Mouse (Mus musculus) forebrain, embryonic 13.5 days (tissue): ENCODE measurements around the gene Speg. TPM values are rescaled to one million over a fixed set of nuclear protein-coding genes. Genes with fewer than 3 reads are reported as not detected.

ENCODE experiments used
- ATAC-seq: fragments of 200-750 bp; cut with Nextera tagmentation; 2 replicates; pipeline ENCODE4 v1.8.0; 2017
- H3K27ac ChIP-seq: fragments of 300-500 bp; sonication (generic); 2 replicates; pipeline ENCODE4 v1.5.1; 2015; ENCODE audit warnings: inconsistent platforms, mild to moderate bottlenecking, moderate library complexity
- H3K27me3 ChIP-seq: fragments of 300-500 bp; sonication (generic); 2 replicates; pipeline ENCODE4 v1.6.1; 2015; ENCODE audit warnings: mild to moderate bottlenecking, inconsistent platforms
- H3K36me3 ChIP-seq: fragments of 300-500 bp; sonication (generic); 2 replicates; pipeline ENCODE4 v1.6.1; 2015; ENCODE audit warnings: mild to moderate bottlenecking, inconsistent platforms; ENCODE audit not compliant: poor library complexity, severe bottlenecking
- H3K4me1 ChIP-seq: fragments of 300-500 bp; sonication (generic); 2 replicates; pipeline ENCODE4 v1.6.1; 2015; ENCODE audit warnings: inconsistent platforms
- H3K4me2 ChIP-seq: fragments of 300-500 bp; sonication (generic); 2 replicates; pipeline ENCODE4 v1.6.1; 2015; ENCODE audit warnings: inconsistent platforms, mild to moderate bottlenecking, moderate library complexity
- H3K4me3 ChIP-seq: fragments of 300-500 bp; sonication (generic); 2 replicates; pipeline ENCODE4 v1.5.1; 2015; ENCODE audit warnings: mild to moderate bottlenecking, inconsistent platforms
- H3K9ac ChIP-seq: fragments of 300-500 bp; sonication (generic); 2 replicates; pipeline ENCODE4 v1.6.1; 2015; ENCODE audit warnings: mild to moderate bottlenecking, inconsistent platforms
- H3K9me3 ChIP-seq: fragments of 300-500 bp; sonication (generic); replicated peaks from 2 replicates; pipeline ENCODE4 v1.6.1; 2016; ENCODE audit warnings: inconsistent platforms
- WGBS: fragments of 180-500 bp; shearing (Covaris S2); methylation state at CpG from one replicate; pipeline ENCODE4 v1.1.7; 2015; 5-methylcytosine and 5-hydroxymethylcytosine counted together
- polyA plus RNA-seq: library from polyadenylated mRNA; unstranded; fragments of >200 nt; fragmentation: Nextera tagmentation; extraction: Ambion mirVana; gene quantifications from 2 replicates; pipeline ENCODE4 v1.2.1, GENCODE M21; 2015

The Speg gene
- polyA plus RNA-seq, 1 experiment from 2014 or later: 7.6 TPM

- Histone ChIP-seq H3K27me3 (peaks cover 69% of the 10 kb centered on the region), H3K4me1 (peaks cover 18% of the 10 kb centered on the region), H3K9ac (no peak overlapping the region), H3K4me2 (no peak overlapping the region), H3K4me3 (no peak overlapping the region), H3K36me3 (no peaks in the 10 kb centered on the region), H3K27ac (no peak overlapping the region), H3K9me3 (no peaks in the 10 kb centered on the region)
- WGBS: 34% methylated on average over 10 of the region's 10 CpGs
- ATAC-seq: no peak
These were observed 50.8 kb downstream of the Speg start for GRCm38 (mm10) chr1:75425796-75426471.

DNA sequence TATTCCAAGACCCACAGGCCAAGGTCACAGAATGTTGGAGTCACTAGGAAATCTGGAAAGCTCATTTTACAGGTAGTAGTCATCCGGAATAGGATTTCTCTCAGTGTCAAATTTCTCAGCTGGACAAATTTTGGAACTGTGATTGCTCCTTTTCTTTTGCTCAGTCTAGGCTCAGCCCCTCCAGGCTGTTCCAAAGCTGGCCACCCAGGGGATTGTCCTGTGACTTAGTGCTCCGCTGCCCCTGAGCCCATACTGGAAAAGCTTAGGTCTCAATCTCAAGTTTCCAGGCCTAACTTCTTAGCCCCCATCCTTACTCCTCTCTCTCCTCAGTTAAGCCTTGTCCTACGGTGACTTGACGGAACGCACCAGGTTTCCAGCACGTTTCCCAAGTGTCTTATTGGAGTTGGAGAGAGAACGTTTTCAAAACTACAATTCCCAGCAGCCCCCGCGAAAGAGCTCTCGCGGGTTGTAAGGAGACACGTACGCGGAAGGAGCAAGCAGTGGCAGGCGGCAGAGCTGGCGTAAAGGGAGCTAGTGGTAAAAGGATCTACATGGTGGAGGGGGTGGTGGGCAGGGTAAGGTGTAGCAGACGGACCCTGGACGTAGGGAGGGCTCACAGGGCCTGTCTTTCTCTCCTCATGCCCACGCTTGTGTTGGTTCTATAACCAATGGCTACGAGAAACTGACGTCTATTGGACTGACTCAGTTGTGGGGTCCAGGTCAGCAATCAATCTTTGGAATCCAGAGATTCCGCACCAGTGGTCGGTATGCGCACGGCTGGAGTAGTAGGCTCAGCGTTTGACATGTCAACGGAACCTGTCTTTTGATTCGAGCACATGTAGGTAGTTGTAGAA is 60.6 kb downstream of the Speg start, which contains the start of gene Gmppa:
TSS of gene Gmppa (plus strand) at position 456 of the 854 bp plus-strand sequence.
- Histone ChIP-seq H3K27me3 (peaks cover 8% of the 10 kb centered on the region), H3K4me1 (peaks cover 14% of the 10 kb centered on the region), H3K9ac (peak within 1 kb of the TSS; percentile 77), H3K27ac (no peak within 1 kb of the TSS; the same call in 1 of the 2 replicates), H3K9me3 (no peaks in the 10 kb centered on the region), H3K4me2 (peak within 1 kb of the TSS; percentile 80), H3K36me3 (peaks cover 5% of the 10 kb centered on the region), H3K4me3 (peak within 1 kb of the TSS; percentile 57)
- WGBS: 7% methylated on average over 28 of the region's 28 CpGs
- ATAC-seq: peak; percentile 92

DNA sequence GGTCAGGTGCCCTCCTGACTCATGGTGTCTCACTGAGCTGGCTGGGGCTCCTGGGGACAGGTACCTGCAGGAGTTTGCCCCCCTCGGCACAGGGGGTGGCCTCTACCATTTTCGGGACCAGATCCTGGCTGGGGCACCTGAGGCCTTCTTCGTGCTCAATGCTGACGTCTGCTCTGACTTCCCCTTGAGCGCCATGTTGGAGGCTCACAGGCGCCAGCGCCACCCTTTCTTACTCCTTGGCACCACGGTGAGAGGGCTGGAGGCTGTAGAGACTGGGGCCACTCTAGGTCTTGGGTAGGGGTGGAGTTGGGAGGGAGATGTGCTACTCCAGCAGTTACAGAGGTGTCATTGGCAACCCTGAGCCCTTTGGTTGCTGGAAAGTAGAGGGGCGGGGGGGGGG is 63.7 kb downstream of the Speg start:
- WGBS: 79% methylated on average over 8 of the region's 9 CpGs
- peaks cover 32% of the 10 kb centered on the region for H3K4me1 ChIP-seq
- no peak overlapping the region for H3K4me2 ChIP-seq
- no peaks in the 10 kb centered on the region for H3K9me3 ChIP-seq
- no peak for ATAC-seq
- H3K27me3 ChIP-seq: no peaks in the 10 kb centered on the region
- no peak overlapping the region for H3K27ac ChIP-seq
- no peak overlapping the region for H3K4me3 ChIP-seq
- H3K36me3 ChIP-seq: peaks cover 13% of the 10 kb centered on the region
- no peak overlapping the region for H3K9ac ChIP-seq

GRCm38 (mm10) chr1:75440661-75441060 is 65.6 kb downstream of the Speg start:
- no peaks in the 10 kb centered on the region for H3K9me3 ChIP-seq
- peaks cover 13% of the 10 kb centered on the region for H3K36me3 ChIP-seq
- no peak overlapping the region for H3K27ac ChIP-seq
- no peak overlapping the region for H3K4me2 ChIP-seq
- no peak overlapping the region for H3K4me3 ChIP-seq
- no peak overlapping the region for H3K9ac ChIP-seq
- WGBS: 89% methylated on average over 7 of the region's 7 CpGs
- no peak for ATAC-seq
- peaks cover 48% of the 10 kb centered on the region for H3K4me1 ChIP-seq
- peaks cover 14% of the 10 kb centered on the region; the same call in 1 of the 2 replicates for H3K27me3 ChIP-seq

DNA sequence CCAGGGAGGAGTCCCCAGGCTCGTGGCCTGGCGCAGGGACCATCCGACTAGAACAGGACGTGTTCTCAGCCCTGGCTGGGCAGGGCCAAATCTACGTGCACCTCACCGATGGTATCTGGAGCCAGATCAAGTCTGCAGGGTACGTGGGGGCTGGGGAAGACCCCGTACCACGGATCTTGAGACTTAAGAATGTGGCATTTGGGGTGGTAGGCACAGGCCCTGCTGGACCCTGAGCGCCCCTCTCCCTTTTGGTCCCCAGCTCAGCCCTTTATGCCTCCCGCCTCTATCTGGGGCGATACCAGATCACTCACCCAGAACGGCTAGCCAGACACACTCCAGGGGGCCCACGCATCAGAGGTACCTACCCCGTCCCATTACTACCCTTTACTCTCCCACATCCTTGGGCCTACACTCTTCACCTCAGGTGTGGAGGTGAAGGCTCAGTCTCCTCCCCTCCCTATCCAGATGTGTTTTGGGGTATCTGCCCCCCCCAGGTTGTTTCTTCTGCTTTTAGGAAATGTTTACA is 66.4 kb downstream of the Speg start:
- 88% methylated on average over 15 of the region's 15 CpGs for WGBS
- Histone ChIP-seq H3K9me3 (no peaks in the 10 kb centered on the region), H3K27ac (no peak overlapping the region)

GRCm38 (mm10) chr1:75442171-75442570 is 67.1 kb downstream of the Speg start:
- WGBS: 78% methylated on average over 9 of the region's 9 CpGs
- H3K27me3 ChIP-seq: peaks cover 28% of the 10 kb centered on the region
- H3K4me1 ChIP-seq: peaks cover 52% of the 10 kb centered on the region
- no peaks in the 10 kb centered on the region for H3K9me3 ChIP-seq
- H3K9ac ChIP-seq: no peak overlapping the region
- no peak for ATAC-seq
- H3K27ac ChIP-seq: no peak overlapping the region
- H3K4me2 ChIP-seq: no peak overlapping the region
- no peak overlapping the region for H3K4me3 ChIP-seq
- H3K36me3 ChIP-seq: peaks cover 13% of the 10 kb centered on the region

More for the DNA sequence above, 66.4 kb downstream of the Speg start:
- peaks cover 51% of the 10 kb centered on the region for H3K4me1 ChIP-seq
- H3K4me3 ChIP-seq: no peak overlapping the region
- no peak overlapping the region for H3K4me2 ChIP-seq
- H3K36me3 ChIP-seq: peaks cover 13% of the 10 kb centered on the region
- peaks cover 22% of the 10 kb centered on the region; the same call in 1 of the 2 replicates for H3K27me3 ChIP-seq
- ATAC-seq: no peak
- no peak overlapping the region for H3K9ac ChIP-seq

- 24% methylated on average over 8 of the region's 8 CpGs for WGBS
- Histone ChIP-seq H3K27ac (peak overlapping the region; percentile 48), H3K9me3 (no peaks in the 10 kb centered on the region), H3K4me3 (no peak overlapping the region), H3K4me2 (peak overlapping the region; percentile 17; the same call in 1 of the 2 replicates), H3K36me3 (peaks cover 13% of the 10 kb centered on the region), H3K9ac (peak overlapping the region; percentile 45; the same call in 1 of the 2 replicates), H3K27me3 (peaks cover 34% of the 10 kb centered on the region), H3K4me1 (peaks cover 59% of the 10 kb centered on the region)
- ATAC-seq: no peak
These were observed 67.7 kb downstream of the Speg start for GRCm38 (mm10) chr1:75442811-75443210.

GRCm38 (mm10) chr1:75443247-75444024 is 68.3 kb downstream of the Speg start:
- WGBS: 13% methylated on average over 13 of the region's 13 CpGs
- peak overlapping the region; percentile 17 for H3K4me2 ChIP-seq
- peaks cover 65% of the 10 kb centered on the region for H3K4me1 ChIP-seq

DNA sequence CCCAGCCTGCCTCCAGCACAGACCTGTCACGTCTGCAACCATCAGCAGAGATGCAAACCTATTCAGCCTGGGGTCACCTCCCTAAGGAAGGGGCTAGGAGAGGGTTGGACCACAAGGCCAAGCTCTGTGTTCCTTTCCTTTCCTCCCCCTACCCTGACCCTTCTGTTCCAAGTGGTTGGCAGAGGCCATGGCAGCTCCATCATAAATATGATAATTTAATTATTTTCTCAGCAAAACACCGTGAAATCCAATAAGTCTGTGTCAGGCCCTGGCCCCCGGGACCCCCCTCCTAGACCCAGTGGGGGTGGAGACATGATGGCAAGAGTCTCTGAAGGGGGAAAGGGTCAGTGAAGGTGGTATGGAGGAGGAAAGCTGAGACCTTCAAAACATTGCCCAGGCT is 69.1 kb downstream of the Speg start:
- Histone ChIP-seq H3K4me1 (peaks cover 73% of the 10 kb centered on the region), H3K27ac (no peak overlapping the region; the same call in 1 of the 2 replicates), H3K4me2 (no peak overlapping the region), H3K27me3 (peaks cover 46% of the 10 kb centered on the region), H3K36me3 (peaks cover 13% of the 10 kb centered on the region), H3K9me3 (no peaks in the 10 kb centered on the region), H3K9ac (peak overlapping the region; percentile 27; the same call in 1 of the 2 replicates), H3K4me3 (no peak overlapping the region)
- 40% methylated on average over 3 of the region's 3 CpGs for WGBS
- ATAC-seq: no peak

More at GRCm38 (mm10) chr1:75443247-75444024, 68.3 kb downstream of the Speg start:
- Histone ChIP-seq H3K27me3 (peaks cover 39% of the 10 kb centered on the region), H3K36me3 (peaks cover 13% of the 10 kb centered on the region), H3K9me3 (no peaks in the 10 kb centered on the region), H3K9ac (peak overlapping the region; percentile 45; the same call in 1 of the 2 replicates), H3K27ac (peak overlapping the region; percentile 48), H3K4me3 (no peak overlapping the region)
- peak; percentile 54 for ATAC-seq

DNA sequence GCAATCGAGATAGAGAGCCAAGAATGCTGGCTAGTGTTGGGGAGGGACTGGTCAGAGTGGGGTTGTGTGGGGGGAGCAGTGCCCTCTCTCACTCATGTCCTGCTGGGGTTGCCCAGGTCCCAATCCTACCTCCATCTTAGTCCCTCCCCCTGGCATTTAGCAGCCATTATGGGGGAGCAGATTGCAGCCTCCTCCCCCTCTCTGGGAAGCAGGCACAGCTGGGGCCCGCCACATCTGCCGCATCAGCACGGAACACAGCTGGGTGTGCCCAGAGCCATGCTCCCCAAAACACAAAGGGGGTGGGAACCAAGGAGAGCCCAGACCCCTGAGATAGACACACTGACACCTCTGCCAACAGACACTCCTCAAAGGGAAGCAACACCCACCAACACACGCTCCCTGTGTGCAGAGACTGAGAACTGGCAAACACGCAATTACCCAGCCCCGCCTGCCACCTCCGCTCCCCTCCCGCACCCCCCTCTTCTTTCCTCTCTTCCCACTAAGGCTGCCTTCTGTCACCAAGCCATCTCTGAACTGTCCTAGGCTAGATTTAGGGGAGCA is 70.1 kb downstream of the Speg start:
- H3K27ac ChIP-seq: peak overlapping the region; percentile 31; the same call in 1 of the 2 replicates
- no peak overlapping the region for H3K9ac ChIP-seq
- no peaks in the 10 kb centered on the region for H3K9me3 ChIP-seq
- peak; percentile 11 for ATAC-seq
- H3K4me3 ChIP-seq: no peak overlapping the region
- H3K36me3 ChIP-seq: peaks cover 13% of the 10 kb centered on the region
- peaks cover 83% of the 10 kb centered on the region for H3K4me1 ChIP-seq
- H3K27me3 ChIP-seq: peaks cover 56% of the 10 kb centered on the region
- peak overlapping the region; percentile 46 for H3K4me2 ChIP-seq
- 17% methylated on average over 9 of the region's 9 CpGs for WGBS
